Mouse (Mus musculus) layer of hippocampus, adult 2 months (tissue): ENCODE measurements around the gene Inpp5d. TPM values are rescaled to one million over a fixed set of nuclear protein-coding genes. Genes with fewer than 3 reads are reported as not detected.

Source experiments
- DNase-seq, 2 experiments: peaks; one replicate each; pipeline ENCODE4 v3.0.0; 2022; ENCODE audit warnings: low spot score in 2 of 2
- H3K27ac ChIP-seq: fragments of 200-600 bp; 2 replicates; pipeline ENCODE4 v1.8.1; 2022
- H3K4me3 ChIP-seq: fragments of 200-600 bp; 2 replicates; pipeline ENCODE4 v1.8.1; 2022; ENCODE audit warnings: mild to moderate bottlenecking
- CTCF ChIP-seq: fragments of 200-600 bp; conservative IDR thresholded peaks from 2 replicates; pipeline ENCODE4 v1.8.1; 2022; ENCODE audit warnings: antibody characterized with exemption, mild to moderate bottlenecking, moderate library complexity
- total RNA-seq, 2 experiments: library from RNA; stranded (reverse); gene quantifications; 2 replicates each; pipeline ENCODE4 v1.2.3; 2021

Gene Inpp5d
- total RNA-seq, 2 experiments from 2014 or later: 14.1 to 21.0 TPM

DNA sequence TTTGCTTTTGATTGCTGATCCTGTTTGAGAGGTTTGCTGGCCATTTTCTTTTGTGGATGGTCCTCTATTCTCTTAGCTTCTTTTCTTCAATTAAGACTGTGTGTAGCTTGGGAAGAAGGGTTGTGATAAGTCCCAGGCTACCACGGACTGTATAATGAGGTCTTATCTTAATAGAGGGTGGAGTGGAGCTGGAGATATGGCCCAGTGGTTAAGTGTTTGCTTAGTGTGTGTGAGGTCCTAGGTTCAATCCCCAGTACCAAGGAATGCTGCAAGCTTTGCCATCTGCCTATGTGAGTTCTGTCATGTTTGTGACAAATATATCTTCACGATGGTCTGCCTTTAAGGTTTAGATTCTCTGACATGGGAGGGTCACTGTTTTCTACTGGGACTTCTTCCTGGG is 8.0 kb downstream of the Inpp5d start:
- Histone ChIP-seq H3K4me3 (no peak overlapping the region), H3K27ac (no peak overlapping the region)
- TF ChIP-seq CTCF: no peak
- DNase-seq: no peak

GRCm38 (mm10) chr1:87631584-87631983 is 11.5 kb downstream of the Inpp5d start:
- Histone ChIP-seq H3K4me3 (no peak overlapping the region), H3K27ac (no peak overlapping the region)
- no peak for TF ChIP-seq CTCF
- DNase-seq: no peak

DNA sequence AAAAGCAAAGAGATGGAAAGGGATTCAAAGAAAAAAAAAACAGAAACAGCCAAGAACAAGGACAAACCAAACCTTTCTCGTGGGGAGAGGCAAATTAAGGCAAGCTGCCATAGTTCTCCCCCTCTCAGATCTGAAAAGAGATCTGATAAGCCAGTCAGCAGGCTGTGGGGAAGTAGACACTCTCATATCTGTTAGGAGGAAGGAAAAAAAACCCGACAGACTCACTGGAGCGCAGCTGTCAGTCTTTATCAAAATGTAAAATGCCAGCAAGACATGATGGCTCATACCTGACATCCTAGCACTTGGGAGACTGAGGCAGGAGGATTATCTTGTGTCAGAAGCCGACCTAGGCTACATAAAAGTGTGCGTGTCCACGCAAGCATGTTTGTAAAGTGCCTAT is 12.1 kb downstream of the Inpp5d start:
- DNase-seq: no peak

DNA sequence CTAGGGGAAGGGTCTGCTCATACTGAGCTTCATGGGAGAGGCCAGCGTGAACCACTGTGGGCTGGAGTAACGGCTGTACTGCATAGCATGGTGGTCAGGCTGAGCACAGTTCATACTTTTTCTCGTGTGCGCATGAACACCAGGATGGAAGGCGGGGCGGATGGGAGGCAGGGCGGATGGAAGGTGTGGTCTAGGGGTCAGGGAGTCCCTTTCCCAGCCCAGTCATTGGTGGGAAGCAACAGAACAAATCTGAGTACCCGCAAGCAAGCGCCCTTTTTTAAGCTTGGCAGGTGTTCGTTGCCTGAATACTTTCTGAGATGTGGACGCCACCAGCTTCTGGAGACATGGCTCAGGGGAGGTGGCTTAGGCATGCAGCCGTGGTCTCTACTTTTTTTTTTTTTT is 16.6 kb downstream of the Inpp5d start:
- TF ChIP-seq CTCF: no peak
- no peak for DNase-seq

More for the DNA sequence above, 12.1 kb downstream of the Inpp5d start:
- no peak for TF ChIP-seq CTCF
- Histone ChIP-seq H3K4me3 (no peak overlapping the region), H3K27ac (no peak overlapping the region)

DNA sequence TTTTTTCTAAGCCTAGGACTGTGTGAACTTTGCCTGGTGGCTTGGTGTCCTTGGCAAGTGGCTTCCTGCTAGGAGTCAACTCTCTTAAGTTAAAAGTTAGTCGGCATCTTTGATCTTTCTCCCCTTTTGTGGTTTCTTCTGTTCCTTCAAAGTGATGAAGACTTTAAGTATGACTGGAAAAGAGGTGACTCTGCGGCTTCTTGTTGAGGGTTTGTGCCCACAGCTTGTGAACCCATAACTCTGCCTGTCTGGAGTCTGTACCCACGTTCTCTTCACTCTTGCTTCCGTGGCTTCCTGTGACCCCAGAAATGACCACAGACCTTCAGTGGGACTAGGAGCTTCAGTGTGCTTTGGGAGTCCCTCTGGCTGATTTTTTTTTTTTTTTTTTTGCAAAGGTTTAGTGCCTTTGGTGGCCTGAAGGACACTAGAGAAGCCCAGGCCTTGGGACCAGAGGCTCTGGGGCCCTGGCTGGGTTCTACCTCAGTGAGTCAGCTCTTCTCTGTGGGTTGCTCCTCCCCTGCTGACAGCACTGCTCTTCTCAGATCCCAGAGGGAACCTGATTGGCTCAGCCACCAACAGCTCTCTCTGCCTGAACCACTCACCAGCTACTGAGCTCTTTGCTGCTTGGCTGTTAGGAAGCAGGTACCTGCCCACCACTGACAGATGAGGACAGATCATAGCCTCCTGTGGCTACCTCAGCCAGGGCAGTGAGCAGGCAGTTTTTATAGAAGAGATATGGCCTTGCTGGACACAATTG is 17.2 kb downstream of the Inpp5d start:
- Histone ChIP-seq H3K4me3 (no peak overlapping the region), H3K27ac (no peak overlapping the region)
- no peak for DNase-seq
- no peak for TF ChIP-seq CTCF

More for the DNA sequence above, 16.6 kb downstream of the Inpp5d start:
- Histone ChIP-seq H3K4me3 (no peak overlapping the region), H3K27ac (no peak overlapping the region)

DNA sequence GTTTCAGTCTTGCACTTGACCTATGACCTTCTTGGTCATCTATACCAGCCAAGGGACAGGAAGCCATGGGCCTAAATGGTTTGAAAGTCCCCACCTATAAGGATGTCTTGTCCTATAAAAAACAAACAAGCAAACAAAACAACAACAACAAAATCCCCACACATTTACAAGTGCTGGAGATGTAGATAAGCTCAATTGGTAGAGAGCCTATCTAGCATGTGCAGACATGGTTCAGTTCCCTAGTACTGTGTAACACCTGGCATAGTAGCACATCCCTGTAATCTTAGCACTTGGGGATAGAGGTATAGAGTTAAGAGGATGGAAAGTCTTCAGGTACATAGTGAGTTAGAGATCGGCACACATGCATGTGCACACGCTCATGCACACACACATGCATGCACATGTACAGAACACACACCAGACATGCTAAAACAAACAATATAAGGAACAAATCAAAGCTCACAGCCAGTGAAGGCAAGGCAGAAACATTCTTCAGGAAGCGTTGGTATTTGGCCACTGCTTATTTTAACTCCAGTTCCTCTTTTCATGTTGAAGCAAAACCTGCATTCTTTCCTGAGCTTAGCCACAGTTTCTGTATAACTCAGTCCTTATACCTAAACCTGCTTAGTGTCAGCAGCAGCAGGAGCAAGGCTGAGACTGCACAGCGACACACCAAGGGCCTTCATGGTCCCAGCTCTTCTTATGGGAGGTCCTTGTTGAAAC is 17.9 kb downstream of the Inpp5d start:
- no peak for DNase-seq
- no peak overlapping the region for H3K4me3 ChIP-seq
- TF ChIP-seq CTCF: no peak

DNA sequence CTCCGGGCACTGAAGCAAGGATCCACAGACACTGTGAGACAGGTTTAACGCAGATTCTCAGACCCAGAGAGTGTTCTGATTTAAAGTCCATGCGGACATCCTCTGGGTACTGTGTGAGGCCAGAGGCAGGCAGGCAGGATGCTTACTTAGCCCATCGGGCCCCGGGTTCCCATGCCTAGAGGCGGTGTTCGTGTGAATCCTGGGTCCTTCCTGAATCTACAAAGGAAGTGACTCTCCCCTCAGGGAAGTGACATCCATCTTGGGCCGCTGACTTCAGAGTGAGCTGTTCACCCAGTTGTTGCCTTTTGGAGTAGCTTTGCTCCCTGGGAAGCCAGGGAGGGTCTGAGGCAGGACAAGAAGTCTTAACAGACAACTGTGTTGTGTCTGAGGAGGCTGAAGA is 19.6 kb downstream of the Inpp5d start:
- Histone ChIP-seq H3K4me3 (no peak overlapping the region), H3K27ac (peak overlapping the region; percentile 75)
- no peak for DNase-seq
- no peak for TF ChIP-seq CTCF

More for the DNA sequence above, 17.9 kb downstream of the Inpp5d start:
- peak overlapping the region; percentile 2; the same call in 1 of the 2 replicates for H3K27ac ChIP-seq

- Histone ChIP-seq H3K4me3 (no peak overlapping the region), H3K27ac (peak overlapping the region; percentile 75)
- TF ChIP-seq CTCF: no peak
- DNase-seq: no peak
Measured at GRCm38 (mm10) chr1:87640165-87640661, 20.1 kb downstream of the Inpp5d start.

GRCm38 (mm10) chr1:87643016-87643415 is 22.9 kb downstream of the Inpp5d start:
- no peak for TF ChIP-seq CTCF

DNA sequence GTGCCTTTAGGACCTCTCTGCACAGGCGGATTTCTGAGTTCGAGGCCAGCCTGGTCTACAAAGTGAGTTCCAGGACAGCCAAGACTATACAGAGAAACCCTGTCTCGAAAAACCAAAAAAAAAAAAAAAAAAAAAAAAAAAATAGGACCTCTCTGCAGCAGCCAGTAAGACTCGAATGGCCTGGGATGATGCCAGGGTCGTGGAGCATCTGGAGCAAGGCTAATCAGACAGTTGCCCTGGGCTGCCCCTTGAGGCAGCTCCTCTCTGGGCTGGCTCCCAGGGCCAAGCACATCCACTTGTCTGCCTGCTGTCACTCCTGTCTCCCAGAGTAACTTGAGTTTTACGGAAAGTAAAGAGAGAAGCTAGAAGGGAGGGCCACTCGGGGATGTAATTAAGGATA is 24.9 kb downstream of the Inpp5d start:
- TF ChIP-seq CTCF: no peak
- no peak for DNase-seq
- no peak overlapping the region for H3K27ac ChIP-seq
- no peak overlapping the region for H3K4me3 ChIP-seq

More at GRCm38 (mm10) chr1:87643016-87643415, 22.9 kb downstream of the Inpp5d start:
- Histone ChIP-seq H3K4me3 (no peak overlapping the region), H3K27ac (no peak overlapping the region)
- no peak for DNase-seq

DNA sequence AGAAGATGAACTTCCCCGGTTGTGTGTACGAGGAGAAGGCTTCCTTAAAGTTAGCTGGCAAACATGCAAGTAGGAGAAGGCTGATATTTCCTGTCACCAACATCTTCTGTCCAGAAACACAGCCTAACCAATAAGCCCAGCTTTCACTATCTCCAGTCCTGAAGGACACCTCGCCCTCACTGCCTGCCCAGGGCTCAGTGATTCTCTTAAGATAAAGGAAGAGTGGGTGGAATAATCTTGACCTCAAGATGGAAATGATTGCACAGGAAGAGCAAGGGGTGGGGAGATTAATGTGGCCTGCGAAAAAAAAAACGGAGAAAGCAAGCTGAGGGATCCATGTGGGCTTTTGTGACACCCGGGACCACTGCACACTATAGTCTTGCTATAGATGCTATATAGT is 25.6 kb downstream of the Inpp5d start:
- no peak for DNase-seq
- no peak overlapping the region for H3K27ac ChIP-seq
- no peak for TF ChIP-seq CTCF
- no peak overlapping the region for H3K4me3 ChIP-seq

GRCm38 (mm10) chr1:87647820-87648219 is 27.7 kb downstream of the Inpp5d start:
- DNase-seq: no peak
- H3K4me3 ChIP-seq: no peak overlapping the region
- H3K27ac ChIP-seq: no peak overlapping the region
- no peak for TF ChIP-seq CTCF

- no peak for TF ChIP-seq CTCF
- H3K27ac ChIP-seq: no peak overlapping the region
- no peak overlapping the region for H3K4me3 ChIP-seq
- no peak for DNase-seq
Measured at GRCm38 (mm10) chr1:87648657-87649056, 28.5 kb downstream of the Inpp5d start.
